Mouse (Mus musculus) adrenal gland, adult 18-20 months (tissue): ENCODE data around the gene Aff4. TPM values are rescaled to one million over a fixed set of nuclear protein-coding genes. Genes with fewer than 3 reads are reported as not detected.
"Not testable (repeated sequence)": the region's sequence is repeated elsewhere in the genome, so short reads cannot be mapped to it uniquely, and the experiment has no call there.

Source experiments
- DNase-seq, 2 experiments: peaks; one replicate each; pipeline ENCODE4 v3.0.0; 2021 to 2022; ENCODE audit warnings: low spot score in 2 of 2
- long read RNA-seq, 2 experiments: library from polyadenylated mRNA; stranded (forward); transcript quantifications; one replicate each; pipeline ENCODE4 v2.0.0; 2021
- total RNA-seq, 2 experiments: library from RNA; stranded (reverse); gene quantifications; 1 replicate in 1 of 2; 2 replicates in 1 of 2; pipeline ENCODE4 v1.2.3; 2021

Aff4 gene
- 100 to 1,000 TPM; 194 TPM for total RNA-seq
- long read RNA-seq, experiment 1, full-length matches to known transcripts = 8 of 23 reads
- long read RNA-seq, experiment 1, partial matches to known transcripts = 4 of 23 reads
- long read RNA-seq, experiment 1, other reads (novel, unspliced or antisense) = 11 of 23 reads
- long read RNA-seq, experiment 2, full-length matches to known transcripts = 5 of 30 reads
- long read RNA-seq, experiment 2, partial matches to known transcripts = 11 of 30 reads
- long read RNA-seq, experiment 2, other reads (novel, unspliced or antisense) = 14 of 30 reads

GRCm38 (mm10) chr11:53350291-53351223 is at the start of gene Aff4:
TSS of gene Aff4 (plus strand) at chr11:53350833.
- peak; percentile 87 for DNase-seq

GRCm38 (mm10) chr11:53301167-53301515 is 49.5 kb upstream of the Aff4 start:
- DNase-seq = peak in 1 of 2 experiments; percentile 29

- no peak for DNase-seq
These were observed 46.4 kb upstream of the Aff4 start for GRCm38 (mm10) chr11:53304044-53304840.

GRCm38 (mm10) chr11:53306965-53307364 is 43.7 kb upstream of the Aff4 start:
- no peak for DNase-seq

- no peak for DNase-seq
These were observed 43.0 kb upstream of the Aff4 start for GRCm38 (mm10) chr11:53307558-53308065.

- DNase-seq = peak; percentile 32 to 35
These were observed 42.3 kb upstream of the Aff4 start for GRCm38 (mm10) chr11:53308251-53308864.

GRCm38 (mm10) chr11:53308884-53309310 is 41.7 kb upstream of the Aff4 start:
- DNase-seq = peak; percentile 37 to 38

- DNase-seq = no peak
These were observed 39.2 kb upstream of the Aff4 start for GRCm38 (mm10) chr11:53311385-53311784.

GRCm38 (mm10) chr11:53312823-53313222 is 37.8 kb upstream of the Aff4 start:
- DNase-seq = not testable (repeated sequence)

- no peak for DNase-seq
These were observed 35.9 kb upstream of the Aff4 start for GRCm38 (mm10) chr11:53314770-53315173.

- no peak for DNase-seq
These were observed 33.6 kb upstream of the Aff4 start for GRCm38 (mm10) chr11:53316996-53317395.

GRCm38 (mm10) chr11:53318041-53318440 is 32.6 kb upstream of the Aff4 start:
- no peak for DNase-seq

- not testable (repeated sequence) for DNase-seq
These were observed 32.1 kb upstream of the Aff4 start for GRCm38 (mm10) chr11:53318568-53318967.

GRCm38 (mm10) chr11:53319867-53320266 is 30.8 kb upstream of the Aff4 start:
- not testable (repeated sequence) for DNase-seq

GRCm38 (mm10) chr11:53324512-53324968 is 26.1 kb upstream of the Aff4 start, which contains the start of gene Zcchc10:
TSS of gene Zcchc10 (plus strand) at chr11:53324679.
- DNase-seq = peak; percentile 84

- DNase-seq = no peak
These were observed 20.3 kb upstream of the Aff4 start for GRCm38 (mm10) chr11:53330325-53330724.

GRCm38 (mm10) chr11:53331121-53331520 is 19.5 kb upstream of the Aff4 start:
- no peak for DNase-seq

GRCm38 (mm10) chr11:53332076-53332680 is 18.5 kb upstream of the Aff4 start:
- DNase-seq = no peak

- no peak for DNase-seq
These were observed 15.0 kb upstream of the Aff4 start for GRCm38 (mm10) chr11:53335505-53336181.
